Mouse (Mus musculus) midbrain, embryonic 16.5 days (tissue): ENCODE data around the gene Psmd14. TPM values are rescaled to one million over a fixed set of nuclear protein-coding genes. Genes with fewer than 3 reads are reported as not detected.

Experiments
- ATAC-seq: fragments of 200-750 bp; cut with Nextera tagmentation; 2 replicates; pipeline ENCODE4 v1.8.0; 2017; ENCODE audit warnings: moderate TSS enrichment
- H3K27ac ChIP-seq: fragments of 300-500 bp; sonication (generic); 2 replicates; pipeline ENCODE4 v1.5.1; 2014; ENCODE audit warnings: mild to moderate bottlenecking, low read length, mixed read lengths
- H3K27me3 ChIP-seq: fragments of 300-500 bp; sonication (generic); 2 replicates; pipeline ENCODE4 v1.6.1; 2014; ENCODE audit warnings: low read depth, low read length, mixed read lengths; ENCODE audit not compliant: control insufficient read depth, insufficient read depth
- H3K36me3 ChIP-seq: fragments of 300-500 bp; sonication (generic); 2 replicates; pipeline ENCODE4 v1.6.1; 2014; ENCODE audit warnings: mild to moderate bottlenecking, low read length, moderate library complexity, mixed read lengths; ENCODE audit not compliant: control insufficient read depth, insufficient read depth
- H3K4me1 ChIP-seq: fragments of 300-500 bp; sonication (generic); 2 replicates; pipeline ENCODE4 v1.6.1; 2014; ENCODE audit warnings: mild to moderate bottlenecking, low read length, mixed read lengths; ENCODE audit not compliant: control insufficient read depth, insufficient read depth
- H3K4me2 ChIP-seq: fragments of 300-500 bp; sonication (generic); 2 replicates; pipeline ENCODE4 v1.6.1; 2014; ENCODE audit warnings: mild to moderate bottlenecking, low read length, mixed read lengths
- H3K4me3 ChIP-seq: fragments of 300-500 bp; sonication (generic); 2 replicates; pipeline ENCODE4 v1.5.1; 2014; ENCODE audit warnings: low read depth, mild to moderate bottlenecking, low read length, moderate library complexity, mixed read lengths
- H3K9ac ChIP-seq: fragments of 300-500 bp; sonication (generic); 2 replicates; pipeline ENCODE4 v1.6.1; 2014; ENCODE audit warnings: low read depth, low read length, mixed read lengths
- H3K9me3 ChIP-seq: fragments of 300-500 bp; sonication (generic); replicated peaks from 2 replicates; pipeline ENCODE4 v1.6.1; 2014; ENCODE audit warnings: mild to moderate bottlenecking, low read length, mixed read lengths; ENCODE audit not compliant: control insufficient read depth, poor library complexity, severe bottlenecking
- WGBS: fragments of 180-500 bp; shearing (Covaris S2); extraction: QIAGEN DNeasy Blood & Tissue Kit; methylation state at CpG from one replicate; pipeline ENCODE4 v1.1.7; 2014; 5-methylcytosine and 5-hydroxymethylcytosine counted together
- polyA plus RNA-seq: library from polyadenylated mRNA; unstranded; fragments of >200 nt; fragmentation: Nextera tagmentation; extraction: Ambion mirVana; gene quantifications from 2 replicates; pipeline ENCODE4 v1.2.1, GENCODE M21; 2015

Gene Psmd14
- polyA plus RNA-seq, 1 experiment from 2014 or later, result 195 TPM

- H3K9me3 ChIP-seq, result no peaks in the 10 kb centered on the region
- no peak overlapping the region for H3K4me2 ChIP-seq
- no peak for ATAC-seq
- WGBS, result 81% methylated on average over 5 of the region's 5 CpGs
- H3K27ac ChIP-seq, result no peak overlapping the region
- H3K9ac ChIP-seq, result no peak overlapping the region
- H3K4me1 ChIP-seq, result no peaks in the 10 kb centered on the region
- no peaks in the 10 kb centered on the region for H3K27me3 ChIP-seq
- no peaks in the 10 kb centered on the region for H3K36me3 ChIP-seq
- no peak overlapping the region for H3K4me3 ChIP-seq
Measured at GRCm38 (mm10) chr2:61794960-61795359, 83.5 kb downstream of the Psmd14 start.

- H3K9ac ChIP-seq, result no peak overlapping the region
- H3K4me1 ChIP-seq, result no peaks in the 10 kb centered on the region
- H3K9me3 ChIP-seq, result no peaks in the 10 kb centered on the region
- peaks cover 15% of the 10 kb centered on the region for H3K27me3 ChIP-seq
- WGBS, result 95% methylated on average over 1 of the region's 1 CpGs
- no peak overlapping the region for H3K27ac ChIP-seq
- no peak for ATAC-seq
- H3K36me3 ChIP-seq, result no peaks in the 10 kb centered on the region
- H3K4me3 ChIP-seq, result no peak overlapping the region
- no peak overlapping the region for H3K4me2 ChIP-seq
Measured at GRCm38 (mm10) chr2:61798048-61798447, 86.6 kb downstream of the Psmd14 start.

- Histone ChIP-seq H3K4me1 (peaks cover 10% of the 10 kb centered on the region; the same call in 1 of the 2 replicates), H3K9me3 (no peaks in the 10 kb centered on the region), H3K4me3 (no peak within 1 kb of the TSS), H3K4me2 (peak within 1 kb of the TSS; percentile 19), H3K27me3 (peaks cover 22% of the 10 kb centered on the region), H3K9ac (no peak within 1 kb of the TSS), H3K27ac (no peak within 1 kb of the TSS), H3K36me3 (no peaks in the 10 kb centered on the region)
- ATAC-seq, result peak; percentile 44; the same call in 1 of the 2 replicates
- WGBS, result 10% methylated on average over 11 of the region's 11 CpGs
Measured at GRCm38 (mm10) chr2:61802656-61803251, 91.3 kb downstream of the Psmd14 start, which contains the start of gene Tbr1. TSS of gene Tbr1 (plus strand) at chr2:61802930.

GRCm38 (mm10) chr2:61803443-61804367, 92.2 kb downstream of the Psmd14 start:
- peaks cover 25% of the 10 kb centered on the region for H3K27me3 ChIP-seq
- H3K4me1 ChIP-seq, result peaks cover 10% of the 10 kb centered on the region; the same call in 1 of the 2 replicates
- 2% methylated on average over 29 of the region's 29 CpGs for WGBS
- H3K9ac ChIP-seq, result no peak overlapping the region
- peak overlapping the region; percentile 19 for H3K4me2 ChIP-seq
- no peaks in the 10 kb centered on the region for H3K36me3 ChIP-seq
- no peak overlapping the region for H3K27ac ChIP-seq
- 0 out of 2 replicates have a peak, but pooled peaks have one; percentile 5 for ATAC-seq
- no peak overlapping the region for H3K4me3 ChIP-seq
- H3K9me3 ChIP-seq, result no peaks in the 10 kb centered on the region

- WGBS, result 2% methylated on average over 10 of the region's 10 CpGs
- no peak overlapping the region for H3K4me2 ChIP-seq
- peaks cover 10% of the 10 kb centered on the region; the same call in 1 of the 2 replicates for H3K4me1 ChIP-seq
- no peak overlapping the region for H3K27ac ChIP-seq
- ATAC-seq, result peak; percentile 12; the same call in 1 of the 2 replicates
- H3K9ac ChIP-seq, result no peak overlapping the region
- no peaks in the 10 kb centered on the region for H3K9me3 ChIP-seq
- no peak overlapping the region for H3K4me3 ChIP-seq
- H3K27me3 ChIP-seq, result peaks cover 32% of the 10 kb centered on the region
- H3K36me3 ChIP-seq, result no peaks in the 10 kb centered on the region
Measured at GRCm38 (mm10) chr2:61804382-61804840, 92.9 kb downstream of the Psmd14 start.

- WGBS, result 2% methylated on average over 39 of the region's 39 CpGs
- Histone ChIP-seq H3K4me1 (peaks cover 10% of the 10 kb centered on the region; the same call in 1 of the 2 replicates), H3K27me3 (peaks cover 38% of the 10 kb centered on the region), H3K9me3 (no peaks in the 10 kb centered on the region), H3K4me2 (0 out of 2 replicates have a peak overlapping the region, but pooled peaks have one; percentile 5), H3K36me3 (no peaks in the 10 kb centered on the region), H3K27ac (peak overlapping the region; percentile 0; the same call in 1 of the 2 replicates), H3K9ac (no peak overlapping the region), H3K4me3 (peak overlapping the region; percentile 15; the same call in 1 of the 2 replicates)
- peak; percentile 36 for ATAC-seq
Measured at GRCm38 (mm10) chr2:61804841-61805540, 93.5 kb downstream of the Psmd14 start.

GRCm38 (mm10) chr2:61805541-61806345, 94.2 kb downstream of the Psmd14 start:
- Histone ChIP-seq H3K27ac (peak overlapping the region; percentile 0; the same call in 1 of the 2 replicates), H3K9ac (no peak overlapping the region), H3K9me3 (no peaks in the 10 kb centered on the region; the same call in 1 of the 2 replicates), H3K4me3 (peak overlapping the region; percentile 15), H3K4me2 (0 out of 2 replicates have a peak overlapping the region, but pooled peaks have one; percentile 5), H3K27me3 (peaks cover 45% of the 10 kb centered on the region), H3K4me1 (peaks cover 10% of the 10 kb centered on the region; the same call in 1 of the 2 replicates), H3K36me3 (no peaks in the 10 kb centered on the region)
- under 1% methylated on average over 39 of the region's 39 CpGs for WGBS
- peak; percentile 29; the same call in 1 of the 2 replicates for ATAC-seq

GRCm38 (mm10) chr2:61806346-61806825, 94.9 kb downstream of the Psmd14 start:
- Histone ChIP-seq H3K4me1 (peaks cover 10% of the 10 kb centered on the region), H3K9ac (no peak overlapping the region), H3K27ac (no peak overlapping the region), H3K4me2 (no peak overlapping the region), H3K27me3 (peaks cover 51% of the 10 kb centered on the region), H3K9me3 (no peaks in the 10 kb centered on the region; the same call in 1 of the 2 replicates), H3K4me3 (no peak overlapping the region; the same call in 1 of the 2 replicates), H3K36me3 (no peaks in the 10 kb centered on the region)
- ATAC-seq, result no peak
- WGBS, result 2% methylated on average over 3 of the region's 3 CpGs
